Mouse (Mus musculus): Measurements from ENCODE around the gene Foxp1. TPM values are rescaled to one million over a fixed set of nuclear protein-coding genes. Genes with fewer than 3 reads are reported as not detected.

Foxp1 gene
- polyA plus RNA-seq, 1 experiment from 2014 or later, result 190 TPM

- ATAC-seq (ENCODE audit: insufficient number of reproducible peaks, insufficient read depth, low FRiP score, low read depth), result no peak
- H3K9ac ChIP-seq (replicated peaks; ENCODE audit: low read depth, low read length), result no peak overlapping the region
- 37% methylated on average over 9 of the region's 9 CpGs for WGBS
Measured at GRCm38 (mm10) chr6:99019266-99019665, 503.3 kb downstream of the Foxp1 start.

GRCm38 (mm10) chr6:99013866-99014502 lies 508.5 kb downstream of the Foxp1 start:
- no peak for ATAC-seq (ENCODE audit: insufficient number of reproducible peaks, insufficient read depth, low FRiP score, low read depth)
- H3K4me3 ChIP-seq (ENCODE audit: low read depth, low read length), result no peak overlapping the region
- H3K27ac ChIP-seq (ENCODE audit: low read length), result no peak overlapping the region
- no peaks in the 10 kb centered on the region for H3K27me3 ChIP-seq (ENCODE audit: control insufficient read depth, insufficient read depth, low read length)
- H3K4me1 ChIP-seq (ENCODE audit: control insufficient read depth, insufficient read depth, low read length), result peaks cover 31% of the 10 kb centered on the region
- H3K9me3 ChIP-seq (ENCODE audit: control insufficient read depth, low read depth, low read length), result no peaks in the 10 kb centered on the region
- no peak overlapping the region for H3K4me2 ChIP-seq (replicated peaks; ENCODE audit: low read depth, low read length)
- H3K36me3 ChIP-seq (ENCODE audit: control insufficient read depth, insufficient read depth, low read length), result peaks cover 42% of the 10 kb centered on the region
- H3K9ac ChIP-seq (replicated peaks; ENCODE audit: low read depth, low read length), result no peak overlapping the region
- 54% methylated on average over 16 of the region's 16 CpGs for WGBS

More at GRCm38 (mm10) chr6:99019266-99019665, 503.3 kb downstream of the Foxp1 start:
- H3K9me3 ChIP-seq (ENCODE audit: control insufficient read depth, low read depth, low read length), result no peaks in the 10 kb centered on the region
- H3K4me2 ChIP-seq (replicated peaks; ENCODE audit: low read depth, low read length), result no peak overlapping the region
- H3K36me3 ChIP-seq (ENCODE audit: control insufficient read depth, insufficient read depth, low read length), result peaks cover 23% of the 10 kb centered on the region
- H3K4me3 ChIP-seq (ENCODE audit: low read depth, low read length), result no peak overlapping the region
- H3K27ac ChIP-seq (ENCODE audit: low read length), result no peak overlapping the region
- H3K27me3 ChIP-seq (ENCODE audit: control insufficient read depth, insufficient read depth, low read length), result no peaks in the 10 kb centered on the region
- peaks cover 28% of the 10 kb centered on the region for H3K4me1 ChIP-seq (ENCODE audit: control insufficient read depth, insufficient read depth, low read length)

GRCm38 (mm10) chr6:99013119-99013865 lies 509.2 kb downstream of the Foxp1 start:
- no peak for ATAC-seq (ENCODE audit: insufficient number of reproducible peaks, insufficient read depth, low FRiP score, low read depth)
- Histone ChIP-seq H3K4me2 (replicated peaks; ENCODE audit: low read depth, low read length) (no peak overlapping the region), H3K9ac (replicated peaks; ENCODE audit: low read depth, low read length) (no peak overlapping the region), H3K9me3 (ENCODE audit: control insufficient read depth, low read depth, low read length) (0 out of 2 replicates have a peak, but pooled peaks cover 3% of the 10 kb centered on the region), H3K4me3 (ENCODE audit: low read depth, low read length) (no peak overlapping the region), H3K27me3 (ENCODE audit: control insufficient read depth, insufficient read depth, low read length) (no peaks in the 10 kb centered on the region), H3K4me1 (ENCODE audit: control insufficient read depth, insufficient read depth, low read length) (peaks cover 27% of the 10 kb centered on the region), H3K36me3 (ENCODE audit: control insufficient read depth, insufficient read depth, low read length) (peaks cover 47% of the 10 kb centered on the region), H3K27ac (ENCODE audit: low read length) (peak overlapping the region; percentile 27; the same call in 1 of the 2 replicates)
- 28% methylated on average over 14 of the region's 14 CpGs for WGBS

- H3K36me3 ChIP-seq (ENCODE audit: control insufficient read depth, insufficient read depth, low read length), result peaks cover 58% of the 10 kb centered on the region
Measured at GRCm38 (mm10) chr6:99011895-99012584, 510.5 kb downstream of the Foxp1 start.

GRCm38 (mm10) chr6:99009771-99010170 lies 512.8 kb downstream of the Foxp1 start:
- ATAC-seq (ENCODE audit: insufficient number of reproducible peaks, insufficient read depth, low FRiP score, low read depth), result no peak
- no peaks in the 10 kb centered on the region for H3K27me3 ChIP-seq (ENCODE audit: control insufficient read depth, insufficient read depth, low read length)
- H3K9me3 ChIP-seq (ENCODE audit: control insufficient read depth, low read depth, low read length), result 0 out of 2 replicates have a peak, but pooled peaks cover 4% of the 10 kb centered on the region
- H3K36me3 ChIP-seq (ENCODE audit: control insufficient read depth, insufficient read depth, low read length), result peaks cover 55% of the 10 kb centered on the region
- WGBS, result 64% methylated on average over 10 of the region's 10 CpGs
- no peak overlapping the region for H3K9ac ChIP-seq (replicated peaks; ENCODE audit: low read depth, low read length)
- no peak overlapping the region for H3K4me3 ChIP-seq (ENCODE audit: low read depth, low read length)
- H3K4me1 ChIP-seq (ENCODE audit: control insufficient read depth, insufficient read depth, low read length), result peaks cover 27% of the 10 kb centered on the region
- no peak overlapping the region for H3K27ac ChIP-seq (ENCODE audit: low read length)
- no peak overlapping the region for H3K4me2 ChIP-seq (replicated peaks; ENCODE audit: low read depth, low read length)

More at GRCm38 (mm10) chr6:99011895-99012584, 510.5 kb downstream of the Foxp1 start:
- 35% methylated on average over 8 of the region's 8 CpGs for WGBS
- Histone ChIP-seq H3K4me3 (ENCODE audit: low read depth, low read length) (no peak overlapping the region), H3K9me3 (ENCODE audit: control insufficient read depth, low read depth, low read length) (0 out of 2 replicates have a peak, but pooled peaks cover 4% of the 10 kb centered on the region), H3K4me2 (replicated peaks; ENCODE audit: low read depth, low read length) (no peak overlapping the region), H3K27me3 (ENCODE audit: control insufficient read depth, insufficient read depth, low read length) (no peaks in the 10 kb centered on the region), H3K27ac (ENCODE audit: low read length) (no peak overlapping the region), H3K9ac (replicated peaks; ENCODE audit: low read depth, low read length) (no peak overlapping the region), H3K4me1 (ENCODE audit: control insufficient read depth, insufficient read depth, low read length) (peaks cover 27% of the 10 kb centered on the region)
- peak; percentile 42; the same call in 1 of the 2 replicates for ATAC-seq (ENCODE audit: insufficient number of reproducible peaks, insufficient read depth, low FRiP score, low read depth)

- Histone ChIP-seq H3K4me3 (ENCODE audit: low read depth, low read length) (no peak overlapping the region), H3K27ac (ENCODE audit: low read length) (no peak overlapping the region), H3K4me2 (replicated peaks; ENCODE audit: low read depth, low read length) (no peak overlapping the region), H3K9ac (replicated peaks; ENCODE audit: low read depth, low read length) (no peak overlapping the region), H3K27me3 (ENCODE audit: control insufficient read depth, insufficient read depth, low read length) (no peaks in the 10 kb centered on the region), H3K9me3 (ENCODE audit: control insufficient read depth, low read depth, low read length) (0 out of 2 replicates have a peak, but pooled peaks cover 4% of the 10 kb centered on the region), H3K36me3 (ENCODE audit: control insufficient read depth, insufficient read depth, low read length) (peaks cover 49% of the 10 kb centered on the region), H3K4me1 (ENCODE audit: control insufficient read depth, insufficient read depth, low read length) (peaks cover 19% of the 10 kb centered on the region)
- ATAC-seq (ENCODE audit: insufficient number of reproducible peaks, insufficient read depth, low FRiP score, low read depth), result no peak
- 100% methylated on average over 1 of the region's 1 CpGs for WGBS
Measured at GRCm38 (mm10) chr6:99008565-99008964, 514.0 kb downstream of the Foxp1 start.

- no peak overlapping the region for H3K27ac ChIP-seq (ENCODE audit: low read length)
- ATAC-seq (ENCODE audit: insufficient number of reproducible peaks, insufficient read depth, low FRiP score, low read depth), result no peak
Measured at GRCm38 (mm10) chr6:99007542-99007941, 515.0 kb downstream of the Foxp1 start.

More at GRCm38 (mm10) chr6:99007542-99007941, 515.0 kb downstream of the Foxp1 start:
- 0 out of 2 replicates have a peak, but pooled peaks cover 4% of the 10 kb centered on the region for H3K9me3 ChIP-seq (ENCODE audit: control insufficient read depth, low read depth, low read length)
- no peaks in the 10 kb centered on the region for H3K27me3 ChIP-seq (ENCODE audit: control insufficient read depth, insufficient read depth, low read length)
- H3K4me2 ChIP-seq (replicated peaks; ENCODE audit: low read depth, low read length), result no peak overlapping the region
- no peak overlapping the region for H3K9ac ChIP-seq (replicated peaks; ENCODE audit: low read depth, low read length)
- H3K4me3 ChIP-seq (ENCODE audit: low read depth, low read length), result no peak overlapping the region
- H3K36me3 ChIP-seq (ENCODE audit: control insufficient read depth, insufficient read depth, low read length), result peaks cover 55% of the 10 kb centered on the region
- 69% methylated on average over 6 of the region's 6 CpGs for WGBS
- H3K4me1 ChIP-seq (ENCODE audit: control insufficient read depth, insufficient read depth, low read length), result peaks cover 11% of the 10 kb centered on the region; the same call in 1 of the 2 replicates

Data from stomach, embryonic 14.5 days (tissue).